Mouse (Mus musculus) C2C12 (cell line): ENCODE data around the gene Dpysl5.

Source experiments
- CEBPB ChIP-seq: IDR thresholded peaks from one replicate; pipeline ENCODE4 v1.6.1; 2011; ENCODE audit warnings: low read depth, mild to moderate bottlenecking, control low read depth, moderate library complexity
- CTCF ChIP-seq: IDR thresholded peaks from one replicate; pipeline ENCODE4 v1.5.1; 2011; ENCODE audit not compliant: control insufficient read depth, insufficient read depth, insufficient read length
- MAX ChIP-seq: IDR thresholded peaks from one replicate; pipeline ENCODE4 v1.6.1; 2011; ENCODE audit warnings: mild to moderate bottlenecking, control low read depth
- MYOD1 ChIP-seq: IDR thresholded peaks from one replicate; pipeline ENCODE4 v1.6.1; 2011; ENCODE audit warnings: low read depth; ENCODE audit not compliant: control insufficient read depth, insufficient read length
- MYOG ChIP-seq: IDR thresholded peaks from one replicate; pipeline ENCODE4 v1.6.1; 2011; ENCODE audit not compliant: control insufficient read depth, insufficient read length; ENCODE audit errors: extremely low read depth
- USF1 ChIP-seq: IDR thresholded peaks from one replicate; pipeline ENCODE4 v1.6.1; 2011; ENCODE audit warnings: low read depth, mild to moderate bottlenecking, control low read depth, moderate library complexity

DNA sequence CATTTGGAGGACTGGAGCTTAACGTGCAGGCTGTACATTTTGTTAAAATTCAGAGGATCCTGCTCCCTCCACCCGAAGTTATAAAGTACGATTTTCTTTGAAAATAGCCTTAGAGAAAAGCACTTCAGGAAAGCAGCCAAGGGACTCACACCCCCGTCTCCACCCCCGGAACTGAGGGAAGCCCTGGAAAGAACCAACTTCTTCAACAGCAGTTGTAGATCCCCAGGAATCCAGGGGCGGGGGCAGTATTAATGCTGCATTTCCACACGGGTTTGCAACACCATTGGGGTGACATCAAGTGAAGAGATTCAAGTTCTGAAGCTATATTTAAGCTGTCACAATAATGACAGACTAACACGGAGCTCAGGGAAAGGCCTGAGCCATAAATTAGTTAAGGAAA lies 878 bp upstream of the Dpysl5 start:
- TF ChIP-seq CTCF (no peak), MAX (no peak), MYOG (no peak), USF1 (no peak), CEBPB (no peak), MYOD1 (no peak)
